Comparison of ENCODE assay signal across 8 mouse cellular contexts in genomic region chr14:79482251-79482661, GRCm38 (mm10). TPM values are rescaled to one million over a fixed set of nuclear protein-coding genes. Genes with fewer than 3 reads are reported as not detected.
A peak's percentile ranks its signal among the peaks of the same experiment; 100 is the strongest.
DNase-seq lines count a peak whose midpoint lies in the region; ATAC-seq and TF ChIP-seq lines count a peak whose summit lies in the region.

No protein-coding gene starts in this region.

- no peaks in the 10 kb centered on the region for H3K9me3 ChIP-seq in ES-Bruce4 (replicated peaks; ENCODE audit: control insufficient read depth, insufficient read depth, low read length, poor library complexity, severe bottlenecking)
- no peaks in the 10 kb centered on the region for H3K9me3 ChIP-seq in embryonic facial prominence, embryonic 13.5 days
- no peaks in the 10 kb centered on the region for H3K9me3 ChIP-seq in hindbrain, embryonic 10.5 days
- no peaks in the 10 kb centered on the region for H3K9me3 ChIP-seq in midbrain, embryonic 11.5 days (ENCODE audit: control insufficient read depth, low read length)

- peaks cover 2% of the 10 kb centered on the region for H3K4me1 ChIP-seq in ES-Bruce4 (ENCODE audit: control insufficient read depth, insufficient read depth, low read length)
- peaks cover 46% of the 10 kb centered on the region for H3K4me1 ChIP-seq in embryonic facial prominence, embryonic 13.5 days
- peaks cover 41% of the 10 kb centered on the region for H3K4me1 ChIP-seq in hindbrain, embryonic 10.5 days (replicated peaks)
- H3K4me1 ChIP-seq in midbrain, embryonic 11.5 days (ENCODE audit: control insufficient read depth, insufficient read depth, low read length) = peaks cover 20% of the 10 kb centered on the region

- 0% methylated on average over 11 of the region's 11 CpGs for WGBS in embryonic facial prominence, embryonic 13.5 days
- WGBS in hindbrain, embryonic 10.5 days = under 1% methylated on average over 11 of the region's 11 CpGs
- under 1% methylated on average over 11 of the region's 11 CpGs for WGBS in midbrain, embryonic 11.5 days

- H3K27me3 ChIP-seq in ES-Bruce4 (ENCODE audit: control insufficient read depth, insufficient read depth, low read length, poor library complexity, severe bottlenecking) = no peaks in the 10 kb centered on the region
- H3K27me3 ChIP-seq in embryonic facial prominence, embryonic 13.5 days = no peaks in the 10 kb centered on the region
- peaks cover 15% of the 10 kb centered on the region; the same call in 1 of the 2 replicates for H3K27me3 ChIP-seq in hindbrain, embryonic 10.5 days (ENCODE audit: insufficient read depth, poor library complexity, severe bottlenecking)
- no peaks in the 10 kb centered on the region for H3K27me3 ChIP-seq in midbrain, embryonic 11.5 days (ENCODE audit: control insufficient read depth, insufficient read depth, low read length)

- H3K9ac ChIP-seq in ES-Bruce4 (ENCODE audit: low read depth, poor library complexity, severe bottlenecking) = peak overlapping the region; percentile 93
- H3K9ac ChIP-seq in embryonic facial prominence, embryonic 13.5 days = peak overlapping the region; percentile 90
- peak overlapping the region; percentile 71 for H3K9ac ChIP-seq in midbrain, embryonic 11.5 days (ENCODE audit: low read length)

- peak overlapping the region; percentile 77 for H3K4me3 ChIP-seq in ES-Bruce4 (ENCODE audit: low read depth, low read length)
- peak overlapping the region; percentile 69 for H3K4me3 ChIP-seq in embryonic facial prominence, embryonic 13.5 days
- peak overlapping the region; percentile 86 for H3K4me3 ChIP-seq in hindbrain, embryonic 10.5 days
- peak overlapping the region; percentile 89 for H3K4me3 ChIP-seq in midbrain, embryonic 11.5 days (ENCODE audit: low read depth, low read length)

- H3K27ac ChIP-seq in ES-Bruce4 (ENCODE audit: insufficient read depth, low read length) = peak overlapping the region; percentile 27; the same call in 1 of the 2 replicates
- H3K27ac ChIP-seq in embryonic facial prominence, embryonic 13.5 days = peak overlapping the region; percentile 99
- H3K27ac ChIP-seq in hindbrain, embryonic 10.5 days = peak overlapping the region; percentile 99
- H3K27ac ChIP-seq in midbrain, embryonic 11.5 days (ENCODE audit: low read depth, low read length) = peak overlapping the region; percentile 100

- no peaks in the 10 kb centered on the region for H3K36me3 ChIP-seq in ES-Bruce4 (ENCODE audit: control insufficient read depth, insufficient read depth, low read length, poor library complexity, severe bottlenecking)
- peaks cover 8% of the 10 kb centered on the region for H3K36me3 ChIP-seq in embryonic facial prominence, embryonic 13.5 days
- H3K36me3 ChIP-seq in hindbrain, embryonic 10.5 days = peaks cover 22% of the 10 kb centered on the region
- H3K36me3 ChIP-seq in midbrain, embryonic 11.5 days (ENCODE audit: control insufficient read depth, insufficient read depth, low read length) = no peaks in the 10 kb centered on the region

- no peak for TF ChIP-seq EP300 in ES-Bruce4 (IDR thresholded peaks at IDR 0.05; ENCODE audit: insufficient read depth, low read depth, low read length)

- peak; percentile 17 for DNase-seq in embryo, embryonic 10 days (ENCODE audit: low spot score)
- no peak for DNase-seq in embryo, embryonic 9.5 days (ENCODE audit: extremely low spot score)
- no peak for DNase-seq in hindbrain, embryonic 10.5 days (ENCODE audit: low spot score)
- peak; percentile 32 to 62 for DNase-seq in left cerebral cortex, postnatal 25 days (ENCODE audit: low spot score in 2 of 2)
- peak; percentile 88 for DNase-seq in midbrain, embryonic 11.5 days (ENCODE audit: low spot score, missing footprints)
- DNase-seq in urinary bladder, adult 18-20 months (ENCODE audit: low spot score in 2 of 2) = no peak

- intact Hi-C loops in left cerebral cortex, postnatal 25 days (cut with DNase I) = loop anchor here (5.0 kb wide), 1 partner anchor 80 kb away; no protein-coding TSS in a partner anchor

- H3K4me2 ChIP-seq in embryonic facial prominence, embryonic 13.5 days = peak overlapping the region; percentile 79
- H3K4me2 ChIP-seq in midbrain, embryonic 11.5 days = peak overlapping the region; percentile 68

- TF ChIP-seq CTCF in ES-Bruce4 (IDR thresholded peaks at IDR 0.05; ENCODE audit: low read depth, low read length) = no peak

- no peak for ATAC-seq in embryonic facial prominence, embryonic 13.5 days (ENCODE audit: insufficient number of reproducible peaks, insufficient read depth, low FRiP score, low TSS enrichment, low read depth)
- no peak for ATAC-seq in midbrain, embryonic 11.5 days (ENCODE audit: low FRiP score)

- TF ChIP-seq POLR2A in ES-Bruce4 (IDR thresholded peaks at IDR 0.05; ENCODE audit: insufficient read depth, low read length) = no peak

RNA-seq across cellular contexts. Expression of gene Wbp4, which starts 0.9 kb away (rescaled TPM):
- 38.7 and 42.9 TPM in 2 replicates for polyA plus RNA-seq in ES-Bruce4 (2011; ENCODE audit: insufficient read depth, insufficient read length, low read depth, missing spikeins)
- 53.6 and 54.2 TPM in 2 replicates for polyA plus RNA-seq in embryonic facial prominence, embryonic 13.5 days (2015; fragmentation: Nextera tagmentation; extraction: Ambion mirVana)
- polyA plus RNA-seq in hindbrain, embryonic 10.5 days (2016; fragmentation: Nextera tagmentation; extraction: Ambion mirVana) = 38.9 and 47.0 TPM in 2 replicates
- total RNA-seq in left cerebral cortex, postnatal 25 days (2021) = 10 to 100 TPM; 46.2 to 48.4 TPM
- 61.1 and 62.4 TPM in 2 replicates for polyA plus RNA-seq in midbrain, embryonic 11.5 days (2014; fragmentation: Nextera tagmentation; extraction: Ambion mirVana)

RNA-seq across cellular contexts. Expression of gene Elf1, which starts 1.3 kb away (rescaled TPM):
- polyA plus RNA-seq in ES-Bruce4 (2011; ENCODE audit: insufficient read depth, insufficient read length, low read depth, missing spikeins) = 18.1 and 20.4 TPM in 2 replicates
- polyA plus RNA-seq in embryonic facial prominence, embryonic 13.5 days (2015; fragmentation: Nextera tagmentation; extraction: Ambion mirVana) = 12.9 and 13.1 TPM in 2 replicates
- polyA plus RNA-seq in hindbrain, embryonic 10.5 days (2016; fragmentation: Nextera tagmentation; extraction: Ambion mirVana) = 5.3 and 6.9 TPM in 2 replicates
- total RNA-seq in left cerebral cortex, postnatal 25 days (2021) = 1 to 10 TPM; 4.1 to 4.4 TPM
- polyA plus RNA-seq in midbrain, embryonic 11.5 days (2014; fragmentation: Nextera tagmentation; extraction: Ambion mirVana) = 5.9 and 8.3 TPM in 2 replicates

RNA-seq across cellular contexts. Expression of gene Kbtbd6, which starts 30.6 kb away (rescaled TPM):
- polyA plus RNA-seq in ES-Bruce4 (2011; ENCODE audit: insufficient read depth, insufficient read length, low read depth, missing spikeins) = 1.7 and 1.9 TPM in 2 replicates
- 2.6 and 3.1 TPM in 2 replicates for polyA plus RNA-seq in embryonic facial prominence, embryonic 13.5 days (2015; fragmentation: Nextera tagmentation; extraction: Ambion mirVana)
- 4.9 and 6.0 TPM in 2 replicates for polyA plus RNA-seq in hindbrain, embryonic 10.5 days (2016; fragmentation: Nextera tagmentation; extraction: Ambion mirVana)
- total RNA-seq in left cerebral cortex, postnatal 25 days (2021) = 1 to 10 TPM; 1.3 to 1.6 TPM
- polyA plus RNA-seq in midbrain, embryonic 11.5 days (2014; fragmentation: Nextera tagmentation; extraction: Ambion mirVana) = 4.6 and 5.1 TPM in 2 replicates

RNA-seq across cellular contexts. Expression of gene Kbtbd7, which starts 55.9 kb away (rescaled TPM):
- 7.2 and 8.7 TPM in 2 replicates for polyA plus RNA-seq in ES-Bruce4 (2011; ENCODE audit: insufficient read depth, insufficient read length, low read depth, missing spikeins)
- 12.6 and 13.3 TPM in 2 replicates for polyA plus RNA-seq in embryonic facial prominence, embryonic 13.5 days (2015; fragmentation: Nextera tagmentation; extraction: Ambion mirVana)
- polyA plus RNA-seq in hindbrain, embryonic 10.5 days (2016; fragmentation: Nextera tagmentation; extraction: Ambion mirVana) = 11.0 and 11.1 TPM in 2 replicates
- 10 to 100 TPM; 39.8 to 41.0 TPM for total RNA-seq in left cerebral cortex, postnatal 25 days (2021)
- polyA plus RNA-seq in midbrain, embryonic 11.5 days (2014; fragmentation: Nextera tagmentation; extraction: Ambion mirVana) = 18.4 and 20.2 TPM in 2 replicates

Comparison
In these comparisons a context has a peak if more than half of its experiments do, and no peak if none do; other contexts are left out.
1. DNase-seq: peak in embryo, embryonic 10 days (single experiment), left cerebral cortex, postnatal 25 days (2 of 2) and midbrain, embryonic 11.5 days (single experiment); none in embryo, embryonic 9.5 days (single experiment), hindbrain, embryonic 10.5 days (single experiment) and urinary bladder, adult 18-20 months (0 of 2).
2. H3K27ac ChIP-seq: peak in every context shown above with its lines; median percentile 100 in midbrain, embryonic 11.5 days; 99 in embryonic facial prominence, embryonic 13.5 days; 99 in hindbrain, embryonic 10.5 days; 27 in ES-Bruce4.
3. Peak in every context shown above with its lines, with median percentiles within 50 percentile points of each other: H3K4me3 ChIP-seq and H3K9ac ChIP-seq.